Mouse (Mus musculus) left cerebral cortex, postnatal 4 days (tissue): ENCODE results near the gene Tomm34. TPM values are rescaled to one million over a fixed set of nuclear protein-coding genes. Genes with fewer than 3 reads are reported as not detected.

ENCODE experiments used
- DNase-seq: peaks from one replicate; pipeline ENCODE4 v3.0.0-alpha.2; 2022
- intact Hi-C: fragments of 180-260 bp; cut with DNase I; formaldehyde crosslinking; loops from one replicate; pipeline ENCODE4 v1.15.1; 2025
- total RNA-seq, 2 experiments: library from RNA; stranded (reverse); gene quantifications; 2 replicates each; pipeline ENCODE4 v1.2.3; 2021

Gene Tomm34
- total RNA-seq: 10 to 100 TPM; 41.4 to 42.7 TPM

DNA sequence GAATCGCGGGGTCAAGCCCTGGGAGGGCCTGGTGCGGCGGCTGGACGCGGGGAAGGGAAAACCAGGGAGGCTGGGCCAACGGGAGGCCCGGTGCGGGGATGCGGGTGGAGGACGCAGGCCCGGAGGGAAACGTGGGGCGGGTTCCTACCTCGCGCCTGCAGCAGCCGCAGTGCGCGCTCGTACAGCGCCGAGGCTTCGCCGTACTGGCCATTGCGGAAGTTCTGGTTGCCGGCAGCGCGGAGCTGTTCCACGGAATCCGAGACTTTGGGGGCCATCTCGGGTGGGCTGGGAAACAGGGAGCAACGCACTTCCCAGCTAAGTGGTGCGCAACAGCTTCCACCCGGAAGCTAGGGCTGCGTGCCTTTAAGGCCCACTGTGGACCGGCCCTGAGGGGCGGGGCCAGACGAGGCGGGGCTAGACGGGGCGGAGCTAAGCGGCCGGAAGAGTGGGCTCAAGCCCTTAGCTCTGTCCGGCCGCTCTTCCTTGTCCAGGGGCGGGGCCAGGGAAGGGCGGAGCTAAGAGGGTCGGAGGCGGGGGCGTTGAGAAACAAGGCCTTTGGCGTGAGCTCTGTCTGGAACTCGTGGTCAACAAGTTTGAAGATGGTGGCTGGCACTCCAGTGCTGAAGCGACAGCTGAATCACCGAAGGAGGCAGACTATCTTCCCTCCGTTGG is at the start of gene Tomm34:
TSS of gene Tomm34 (minus strand) at position 405 of the 672 bp plus-strand sequence.
- intact Hi-C loops: no loop called here
- peak; percentile 96 for DNase-seq

- intact Hi-C loops: loop anchor here (5.0 kb wide), 1 partner anchor 288 kb away; the partner anchor contains the start of gene Matn4
- no peak for DNase-seq
Measured at GRCm38 (mm10) chr2:164119503-164119902, 48.5 kb upstream of the Tomm34 start.

- intact Hi-C loops: loop anchor here (5.0 kb wide), 1 partner anchor 292 kb away; the partner anchor contains the start of gene Matn4
- DNase-seq: no peak
Measured at GRCm38 (mm10) chr2:164115531-164115930, 44.6 kb upstream of the Tomm34 start.

DNA sequence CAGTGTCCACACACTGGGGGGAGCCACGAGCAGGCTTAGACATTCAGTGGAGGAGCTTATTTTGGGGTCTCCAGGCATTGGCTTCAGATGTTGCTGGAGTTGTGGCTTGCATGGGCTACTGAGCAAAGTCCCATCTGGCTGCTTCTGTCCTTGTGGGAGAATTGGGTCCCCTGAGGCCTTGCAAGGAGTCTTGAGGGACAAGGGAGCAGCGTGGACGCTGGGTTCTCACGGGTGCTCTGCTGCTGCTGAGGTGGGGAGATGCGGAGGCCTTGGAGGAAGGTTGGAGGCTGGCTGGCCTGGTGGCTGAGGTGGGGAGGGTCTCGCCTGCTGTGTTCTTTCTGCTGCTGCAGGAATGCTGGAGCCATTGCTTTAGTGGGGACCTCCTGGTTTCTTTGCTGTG is 43.1 kb upstream of the Tomm34 start:
- DNase-seq: no peak
- intact Hi-C loops: no loop called here

DNA sequence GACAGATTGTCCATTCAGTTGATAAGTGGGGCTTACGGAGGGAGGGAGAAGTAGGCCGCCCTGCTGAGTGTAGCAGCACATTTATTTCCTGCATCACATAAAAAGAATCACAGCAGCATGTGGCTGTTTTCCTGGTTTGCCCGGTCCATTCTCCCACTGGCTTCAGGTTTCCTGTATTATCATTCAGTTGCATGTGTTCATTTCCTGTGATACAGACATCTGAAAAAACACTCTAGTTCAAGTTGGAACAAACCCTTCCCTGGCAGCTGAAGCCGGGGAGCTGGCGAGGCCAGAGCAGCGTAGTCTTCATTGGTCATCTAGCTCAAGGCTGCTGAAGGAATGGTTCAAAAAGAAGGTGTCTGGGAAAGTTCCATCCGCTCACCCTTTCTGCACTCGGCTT is 40.6 kb upstream of the Tomm34 start:
- intact Hi-C loops: no loop called here
- DNase-seq: no peak

GRCm38 (mm10) chr2:164108501-164108900 is 37.5 kb upstream of the Tomm34 start:
- intact Hi-C loops: no loop called here
- no peak for DNase-seq

DNA sequence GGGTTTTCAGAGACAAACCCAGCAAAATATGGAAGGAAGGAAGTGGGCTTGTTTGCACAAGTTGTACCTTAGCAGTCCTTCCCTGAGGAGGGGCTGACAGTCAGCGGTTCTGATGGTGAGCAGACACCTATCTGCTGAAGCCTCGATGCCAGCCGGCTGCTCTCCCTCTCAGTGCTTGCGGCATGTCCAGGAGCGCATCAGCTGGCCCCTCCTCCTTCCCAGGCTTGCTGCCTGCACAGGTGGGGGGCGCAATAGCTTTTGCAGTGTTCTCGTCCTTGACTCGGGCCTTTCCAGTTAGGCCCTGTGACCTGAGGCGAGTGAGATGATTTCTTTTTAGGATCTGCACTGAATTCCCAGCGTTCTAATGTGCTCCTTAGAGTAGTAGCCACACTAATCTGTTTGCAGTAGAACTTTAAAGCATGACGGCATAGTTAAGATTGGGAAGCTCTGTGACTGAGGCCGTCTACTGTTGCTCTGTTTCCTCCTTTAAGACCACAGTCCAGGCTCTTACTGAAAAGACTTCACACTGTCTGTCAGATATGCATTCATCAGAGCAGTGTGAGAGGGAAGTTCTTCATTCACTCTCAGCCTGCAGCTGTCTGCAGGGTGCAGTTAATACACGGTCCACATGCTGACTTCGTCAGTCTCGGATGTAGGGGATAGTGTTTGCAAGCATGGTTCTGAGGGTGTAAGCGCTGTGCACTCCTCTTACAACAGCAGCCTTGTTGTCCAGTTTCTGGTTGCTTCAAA is 36.3 kb upstream of the Tomm34 start:
- intact Hi-C loops: no loop called here
- no peak for DNase-seq

DNA sequence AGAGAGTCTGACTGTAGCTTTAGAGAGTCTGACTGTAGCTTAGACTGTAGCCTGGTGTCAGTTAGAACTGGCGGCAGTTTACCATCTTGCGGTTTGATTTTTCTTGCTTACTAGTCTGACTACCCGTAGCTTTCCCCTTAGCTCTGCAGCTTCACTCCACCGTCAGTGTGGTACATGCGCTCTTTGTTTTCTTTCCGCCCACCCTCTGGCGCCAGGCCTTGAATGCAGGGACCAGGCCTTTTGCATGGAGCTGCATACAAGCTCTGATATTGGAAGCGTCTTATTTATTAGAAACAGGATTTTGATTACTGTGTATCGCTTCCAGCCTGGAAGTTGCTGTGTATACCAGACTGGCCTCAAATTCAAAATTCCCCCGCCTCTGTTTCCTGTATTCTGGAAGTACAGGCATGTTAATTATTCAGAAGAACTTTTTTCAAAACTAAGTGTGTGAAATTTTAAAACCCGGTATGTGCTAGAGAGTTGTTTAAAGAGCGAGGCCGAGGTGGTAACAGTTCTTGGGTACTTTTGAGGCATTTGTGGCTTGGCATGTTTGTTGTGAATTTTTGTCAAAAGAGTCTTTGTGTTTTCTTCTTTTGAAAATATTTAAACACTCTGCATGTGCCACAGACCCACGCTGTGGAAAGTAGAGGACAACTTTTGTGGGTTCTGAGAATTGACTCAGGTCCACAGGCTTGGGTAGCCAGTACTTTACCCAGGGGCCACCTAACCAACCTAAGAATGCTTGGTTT is 35.5 kb upstream of the Tomm34 start:
- DNase-seq: no peak
- intact Hi-C loops: no loop called here

- peak; percentile 67 for DNase-seq
- intact Hi-C loops: loop anchor here (5.0 kb wide), 1 partner anchor 304 kb away; the partner anchor contains the start of gene Matn4
Measured at GRCm38 (mm10) chr2:164103501-164103900, 32.5 kb upstream of the Tomm34 start.

DNA sequence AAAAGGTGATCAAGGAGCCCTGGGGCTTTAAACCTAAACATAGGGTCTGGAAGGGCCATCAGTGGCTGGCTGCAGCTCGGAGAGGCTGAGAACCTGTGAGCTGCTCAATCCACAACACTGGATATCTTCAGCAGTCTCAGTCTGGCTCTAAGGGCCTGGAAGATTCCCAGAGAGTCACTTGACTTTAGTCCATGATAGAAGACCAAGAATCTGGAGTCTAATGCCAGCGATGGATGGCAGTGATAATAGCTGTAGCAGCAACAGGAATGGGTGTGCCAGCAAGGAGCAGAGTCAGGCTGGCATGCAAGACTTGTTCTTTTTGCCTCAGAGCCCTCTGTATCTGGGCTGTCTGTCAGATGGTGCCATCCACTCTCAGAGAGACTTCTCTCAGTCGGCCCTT is 31.4 kb upstream of the Tomm34 start:
- intact Hi-C loops: loop anchor here (5.0 kb wide), 1 partner anchor 305 kb away; the partner anchor contains the start of gene Matn4
- DNase-seq: no peak

GRCm38 (mm10) chr2:164101936-164102335 is 31.0 kb upstream of the Tomm34 start:
- intact Hi-C loops: loop anchor here (5.0 kb wide), 1 partner anchor 305 kb away; the partner anchor contains the start of gene Matn4
- no peak for DNase-seq

DNA sequence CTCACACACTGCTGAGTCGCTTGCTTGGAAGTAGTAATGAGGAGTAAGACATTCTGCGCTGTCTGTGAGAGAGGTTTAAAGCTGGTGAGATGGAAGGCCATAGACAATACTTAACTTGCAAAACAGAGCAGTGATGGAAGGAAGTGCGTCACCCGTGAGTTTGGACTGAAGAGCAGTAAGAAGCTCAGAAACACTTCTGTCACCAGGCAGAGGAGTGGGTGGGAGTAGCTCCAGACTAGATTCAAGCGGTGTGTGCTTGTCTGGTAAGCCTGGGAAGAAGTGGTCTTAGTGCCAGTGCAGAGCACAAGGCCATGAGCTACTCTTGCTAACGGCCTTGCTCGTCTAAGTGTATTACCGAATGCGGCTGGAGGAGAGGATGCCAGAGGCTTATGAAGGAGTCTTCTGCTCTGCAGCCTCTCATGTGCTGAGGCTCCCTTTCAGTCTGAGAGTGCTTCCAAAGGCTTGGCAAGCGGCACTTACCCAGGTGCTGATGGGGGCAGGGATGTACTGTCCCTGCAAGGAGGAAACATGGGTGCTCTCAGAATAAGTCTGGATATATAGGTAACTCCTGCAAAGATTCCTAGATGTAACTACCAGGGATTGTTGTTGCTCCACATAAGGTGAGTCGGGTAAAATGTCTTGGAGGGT is 27.8 kb upstream of the Tomm34 start:
- DNase-seq: no peak
- intact Hi-C loops: no loop called here

DNA sequence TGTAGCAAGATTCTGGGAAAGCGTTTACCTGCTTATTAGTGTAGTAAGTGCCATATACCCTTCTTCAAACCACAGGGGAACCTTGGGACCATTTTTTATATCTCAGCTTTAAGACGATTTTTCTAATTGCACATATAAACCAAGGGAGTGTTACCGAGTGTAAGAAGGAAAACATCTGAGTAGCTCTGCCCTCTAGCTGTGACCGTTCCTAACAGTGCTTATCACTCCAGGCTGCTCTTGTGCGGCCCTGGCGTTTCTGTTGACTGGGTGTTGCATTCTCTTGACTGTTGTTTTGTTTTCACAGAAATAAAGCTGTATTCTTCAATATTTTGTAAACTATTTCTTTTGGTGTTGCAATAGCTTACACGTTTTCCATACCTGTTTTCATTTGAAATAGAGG is 23.2 kb upstream of the Tomm34 start:
- intact Hi-C loops: no loop called here
- no peak for DNase-seq

DNA sequence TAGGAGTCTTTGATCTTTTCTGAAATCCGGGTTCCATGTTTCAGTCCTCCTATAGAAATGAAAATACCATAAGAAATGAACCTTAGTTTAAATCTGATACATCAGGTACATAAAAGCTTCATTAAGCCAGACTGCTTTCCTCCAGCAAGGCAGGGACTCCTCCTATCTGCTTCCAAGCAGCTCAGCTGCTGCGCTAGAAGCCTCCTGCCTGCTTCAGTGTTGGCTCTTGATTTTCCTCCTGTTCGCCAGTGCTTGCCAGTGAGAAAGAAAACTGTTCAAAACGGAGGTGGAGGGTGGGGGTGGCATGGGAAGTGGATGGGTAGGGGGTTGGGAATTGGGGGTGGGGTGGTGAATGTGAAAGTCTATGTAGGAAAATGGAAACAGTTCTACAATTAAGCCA is 18.5 kb upstream of the Tomm34 start:
- intact Hi-C loops: no loop called here
- DNase-seq: no peak

DNA sequence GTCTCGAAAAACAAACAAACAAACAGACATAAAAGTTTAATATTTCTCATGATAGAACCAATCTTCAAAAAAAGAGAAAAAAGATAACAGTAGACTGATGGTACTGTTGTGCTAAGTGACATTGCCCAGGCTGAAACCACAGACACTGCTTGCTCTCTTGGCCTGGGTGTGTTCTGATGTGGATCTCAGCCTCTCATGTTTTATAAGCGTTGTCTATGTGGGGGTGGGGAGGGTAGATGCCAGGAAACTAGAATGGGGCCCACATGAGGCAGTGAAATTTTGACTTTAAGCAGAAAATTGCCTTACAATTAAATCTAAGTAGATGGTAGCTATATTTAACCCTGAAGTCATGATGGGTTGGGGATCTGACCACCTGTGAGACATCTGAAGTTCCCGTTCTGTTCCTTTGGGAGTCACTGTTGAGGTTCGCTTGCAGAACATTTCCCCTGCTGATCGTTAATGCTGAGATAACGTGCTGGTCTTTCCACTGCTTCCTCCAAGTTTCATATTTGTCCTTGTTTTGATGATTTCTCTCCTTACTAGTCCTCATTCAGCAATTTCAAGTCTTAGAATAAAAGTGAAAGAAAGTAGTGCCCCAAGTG is 16.5 kb upstream of the Tomm34 start:
- intact Hi-C loops: no loop called here
- DNase-seq: no peak

GRCm38 (mm10) chr2:164084342-164084700 is 13.4 kb upstream of the Tomm34 start:
- intact Hi-C loops: no loop called here
- no peak for DNase-seq

GRCm38 (mm10) chr2:164083609-164084341 is 12.8 kb upstream of the Tomm34 start:
- intact Hi-C loops: no loop called here
- DNase-seq: no peak

- intact Hi-C loops: no loop called here
- DNase-seq: no peak
Measured at GRCm38 (mm10) chr2:164082175-164082574, 11.2 kb upstream of the Tomm34 start.

DNA sequence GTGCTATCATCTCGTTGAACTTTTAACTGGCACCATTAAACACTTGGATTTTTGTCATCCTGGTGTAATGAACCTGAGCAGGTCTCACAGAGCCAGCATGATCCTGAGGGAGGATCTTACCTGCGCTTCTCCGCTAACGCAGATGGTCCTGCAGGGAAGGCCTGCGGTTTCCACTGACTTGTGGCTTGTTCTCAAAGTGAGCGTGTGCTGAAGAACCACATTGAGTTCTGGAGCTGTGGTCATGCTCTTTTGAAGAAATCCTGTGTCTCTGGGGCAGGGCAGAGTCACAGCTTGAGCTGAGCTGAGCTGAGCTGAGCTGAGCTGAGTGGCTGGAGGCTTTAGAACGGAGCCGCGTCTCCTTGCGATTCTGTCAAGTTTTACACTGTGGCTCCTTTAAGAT is 10.6 kb upstream of the Tomm34 start:
- no peak for DNase-seq
- intact Hi-C loops: no loop called here

DNA sequence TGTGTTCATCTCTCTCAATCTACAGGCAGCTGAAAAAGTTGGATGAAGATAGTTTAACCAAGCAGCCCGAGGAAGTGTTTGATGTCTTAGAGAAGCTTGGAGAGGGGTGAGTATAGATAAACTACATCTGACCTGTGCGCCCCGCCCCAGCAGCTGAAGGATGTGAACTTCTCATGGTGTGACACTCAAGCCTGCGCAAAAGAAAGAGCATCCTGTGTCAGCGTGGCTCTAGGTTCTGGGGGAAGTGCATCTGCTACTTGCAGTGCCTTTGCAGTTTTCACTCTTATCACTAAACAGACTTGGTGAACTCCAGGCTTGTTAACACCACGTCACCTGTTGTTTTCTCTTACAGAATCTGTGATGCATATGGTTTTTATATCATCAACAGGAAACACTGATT is 8.5 kb upstream of the Tomm34 start:
- intact Hi-C loops: no loop called here
- no peak for DNase-seq
